Mouse (Mus musculus) heart, embryonic 14.5 days (tissue): ENCODE measurements around the gene Runx3. TPM values are rescaled to one million over a fixed set of nuclear protein-coding genes. Genes with fewer than 3 reads are reported as not detected.

ENCODE experiments used
- ATAC-seq: fragments of 200-750 bp; cut with Nextera tagmentation; 2 replicates; pipeline ENCODE4 v1.8.0; 2017; ENCODE audit warnings: low read depth, moderate TSS enrichment; ENCODE audit not compliant: insufficient number of reproducible peaks, insufficient read depth, low FRiP score
- H3K27ac ChIP-seq, 2 experiments: fragments of 200-500 bp in 1 of 2; fragments of 300-500 bp in 1 of 2; sonication (generic) in 1 of 2; replicated peaks in 1 of 2; 2 replicates each; pipeline ENCODE4 v1.5.1; 2012 to 2014; ENCODE audit warnings: low read depth in 2 of 2, low read length in 2 of 2, control low read depth in 1 of 2, mild to moderate bottlenecking in 1 of 2, mixed read lengths in 1 of 2; ENCODE audit not compliant: control insufficient read depth in 1 of 2, insufficient read depth in 1 of 2
- H3K27me3 ChIP-seq: fragments of 300-500 bp; sonication (generic); 2 replicates; pipeline ENCODE4 v1.6.1; 2014; ENCODE audit warnings: mild to moderate bottlenecking, low read length, control low read depth; ENCODE audit not compliant: control insufficient read depth, insufficient read depth
- H3K36me3 ChIP-seq: fragments of 300-500 bp; sonication (generic); 2 replicates; pipeline ENCODE4 v1.6.1; 2014; ENCODE audit warnings: mild to moderate bottlenecking, control low read depth, low read length, mixed read lengths; ENCODE audit not compliant: control insufficient read depth, insufficient read depth
- H3K4me1 ChIP-seq, 2 experiments: fragments of 200-500 bp in 1 of 2; fragments of 300-500 bp in 1 of 2; sonication (generic) in 1 of 2; 2 replicates each; pipeline ENCODE4 v1.6.1; 2012 to 2014; ENCODE audit warnings: low read length in 2 of 2, control low read depth in 1 of 2, mixed read lengths in 1 of 2; ENCODE audit not compliant: control insufficient read depth in 2 of 2, insufficient read depth in 2 of 2
- H3K4me2 ChIP-seq: fragments of 300-500 bp; sonication (generic); 2 replicates; pipeline ENCODE4 v1.6.1; 2014; ENCODE audit warnings: mild to moderate bottlenecking, low read length
- H3K4me3 ChIP-seq, 2 experiments: fragments of 200-500 bp in 1 of 2; fragments of 300-500 bp in 1 of 2; sonication (generic) in 1 of 2; 2 replicates each; pipeline ENCODE4 v1.5.1; 2012 to 2014; ENCODE audit warnings: low read length in 2 of 2, mild to moderate bottlenecking in 2 of 2, control low read depth in 1 of 2, low read depth in 1 of 2, moderate library complexity in 1 of 2; ENCODE audit not compliant: control insufficient read depth in 1 of 2, insufficient read depth in 1 of 2
- H3K9ac ChIP-seq: fragments of 300-500 bp; sonication (generic); 2 replicates; pipeline ENCODE4 v1.6.1; 2014; ENCODE audit warnings: mild to moderate bottlenecking, low read length
- H3K9me3 ChIP-seq: fragments of 300-500 bp; sonication (generic); 2 replicates; pipeline ENCODE4 v1.6.1; 2016; ENCODE audit warnings: low read length, control low read depth; ENCODE audit not compliant: control insufficient read depth
- WGBS: fragments of 180-500 bp; shearing (Covaris S2); extraction: QIAGEN DNeasy Blood & Tissue Kit; methylation state at CpG from one replicate; pipeline ENCODE4 v1.1.7; 2014; 5-methylcytosine and 5-hydroxymethylcytosine counted together
- polyA plus RNA-seq: library from polyadenylated mRNA; unstranded; fragments of >200 nt; fragmentation: Nextera tagmentation; extraction: Ambion mirVana; gene quantifications from 2 replicates; pipeline ENCODE4 v1.2.1, GENCODE M21; 2014

Runx3 gene
- polyA plus RNA-seq, 1 experiment from 2014 or later, result 0.09 TPM

GRCm38 (mm10) chr4:135192841-135193240 is 72.4 kb downstream of the Runx3 start:
- no peak overlapping the region for H3K4me2 ChIP-seq
- ATAC-seq, result no peak
- peaks cover 12% of the 10 kb centered on the region; the same call in 1 of the 2 replicates for H3K9me3 ChIP-seq
- H3K4me1 ChIP-seq, result no peaks in the 10 kb centered on the region
- H3K27ac ChIP-seq, result no peak overlapping the region
- no peak overlapping the region for H3K4me3 ChIP-seq
- H3K9ac ChIP-seq, result no peak overlapping the region
- no peaks in the 10 kb centered on the region for H3K36me3 ChIP-seq
- WGBS, result 66% methylated on average over 5 of the region's 5 CpGs
- no peaks in the 10 kb centered on the region; the same call in 1 of the 2 replicates for H3K27me3 ChIP-seq

- no peak overlapping the region for H3K9ac ChIP-seq
- peaks cover 12% of the 10 kb centered on the region; the same call in 1 of the 2 replicates for H3K9me3 ChIP-seq
- no peak overlapping the region for H3K27ac ChIP-seq
- no peaks in the 10 kb centered on the region for H3K36me3 ChIP-seq
- no peak for ATAC-seq
- 78% methylated on average over 8 of the region's 8 CpGs for WGBS
- H3K4me1 ChIP-seq, result no peaks in the 10 kb centered on the region; a peak in 1 of 4 replicates
- no peak overlapping the region for H3K4me2 ChIP-seq
- no peaks in the 10 kb centered on the region; the same call in 1 of the 2 replicates for H3K27me3 ChIP-seq
- H3K4me3 ChIP-seq, result no peak overlapping the region
Observed at GRCm38 (mm10) chr4:135197857-135198256, 77.4 kb downstream of the Runx3 start.

- no peak for ATAC-seq
- Histone ChIP-seq H3K4me2 (no peak overlapping the region), H3K9me3 (no peaks in the 10 kb centered on the region), H3K27ac (no peak overlapping the region), H3K9ac (no peak overlapping the region), H3K27me3 (peaks cover 22% of the 10 kb centered on the region), H3K4me3 (no peak overlapping the region), H3K4me1 (peaks cover 2 to 9% of the 10 kb centered on the region in 2 experiments; a peak in 3 of 4 replicates), H3K36me3 (no peaks in the 10 kb centered on the region)
- 80% methylated on average over 16 of the region's 16 CpGs for WGBS
Observed at GRCm38 (mm10) chr4:135201771-135202170, 81.3 kb downstream of the Runx3 start.

- WGBS, result 2% methylated on average over 14 of the region's 14 CpGs
- Histone ChIP-seq H3K4me3 (peak overlapping the region; percentile 31 to 47), H3K27me3 (peaks cover 22% of the 10 kb centered on the region), H3K9ac (peak overlapping the region; percentile 42), H3K9me3 (no peaks in the 10 kb centered on the region), H3K4me1 (peaks cover 2 to 9% of the 10 kb centered on the region in 2 experiments; a peak in 3 of 4 replicates), H3K27ac (no peak overlapping the region), H3K36me3 (no peaks in the 10 kb centered on the region), H3K4me2 (peak overlapping the region; percentile 76)
- no peak for ATAC-seq
Observed at GRCm38 (mm10) chr4:135203279-135203678, 82.8 kb downstream of the Runx3 start.

GRCm38 (mm10) chr4:135203806-135204560 is 83.5 kb downstream of the Runx3 start:
- H3K9me3 ChIP-seq, result no peaks in the 10 kb centered on the region
- H3K27ac ChIP-seq, result no peak overlapping the region
- 23% methylated on average over 17 of the region's 17 CpGs for whole genome bisulfite sequencing

GRCm38 (mm10) chr4:135204666-135205065 is 84.2 kb downstream of the Runx3 start:
- no peak overlapping the region for H3K27ac ChIP-seq
- no peaks in the 10 kb centered on the region for H3K9me3 ChIP-seq
- H3K4me3 ChIP-seq, result no peak overlapping the region
- H3K4me1 ChIP-seq, result peaks cover 2 to 9% of the 10 kb centered on the region in 2 experiments; a peak in 3 of 4 replicates
- no peak overlapping the region for H3K4me2 ChIP-seq
- ATAC-seq, result no peak
- H3K9ac ChIP-seq, result no peak overlapping the region
- no peaks in the 10 kb centered on the region for H3K36me3 ChIP-seq
- peaks cover 22% of the 10 kb centered on the region for H3K27me3 ChIP-seq
- 55% methylated on average over 5 of the region's 5 CpGs for WGBS

More at GRCm38 (mm10) chr4:135203806-135204560, 83.5 kb downstream of the Runx3 start:
- peak overlapping the region in 1 of 2 experiments; percentile 31; a peak in 2 of 4 replicates for H3K4me3 ChIP-seq
- H3K36me3 ChIP-seq, result no peaks in the 10 kb centered on the region
- H3K27me3 ChIP-seq, result peaks cover 22% of the 10 kb centered on the region
- H3K4me1 ChIP-seq, result peaks cover 2 to 9% of the 10 kb centered on the region in 2 experiments; a peak in 3 of 4 replicates
- H3K9ac ChIP-seq, result peak overlapping the region; percentile 42
- peak overlapping the region; percentile 76 for H3K4me2 ChIP-seq
- no peak for ATAC-seq

GRCm38 (mm10) chr4:135205254-135205653 is 84.8 kb downstream of the Runx3 start:
- H3K4me1 ChIP-seq, result peaks cover 2 to 9% of the 10 kb centered on the region in 2 experiments; a peak in 3 of 4 replicates
- WGBS, result 21% methylated on average over 5 of the region's 5 CpGs
- no peak overlapping the region for H3K4me2 ChIP-seq
- no peak overlapping the region for H3K27ac ChIP-seq
- H3K9me3 ChIP-seq, result no peaks in the 10 kb centered on the region
- H3K27me3 ChIP-seq, result peaks cover 22% of the 10 kb centered on the region
- no peaks in the 10 kb centered on the region for H3K36me3 ChIP-seq
- no peak overlapping the region for H3K9ac ChIP-seq
- H3K4me3 ChIP-seq, result no peak overlapping the region
- no peak for ATAC-seq
